Mouse (Mus musculus) MEL (cell line): ENCODE measurements around the gene Btbd16. TPM values are rescaled to one million over a fixed set of nuclear protein-coding genes. Genes with fewer than 3 reads are reported as not detected.

Experiments used
- DNase-seq: peaks from one replicate; pipeline ENCODE4 v3.0.0; 2011; ENCODE audit warnings: low read depth, low spot score
- H3K27ac ChIP-seq: 2 replicates; pipeline ENCODE4 v1.5.1; 2012; ENCODE audit warnings: low read depth, mild to moderate bottlenecking, control low read depth, low read length, moderate library complexity; ENCODE audit not compliant: control insufficient read depth
- H3K27me3 ChIP-seq, 2 experiments: fragments of 150-350 bp in 1 of 2; sonication (generic) in 1 of 2; 2 replicates each; pipeline ENCODE4 v1.6.1; 2012; ENCODE audit warnings: low read length in 2 of 2, mild to moderate bottlenecking in 2 of 2, improper control_type of control experiment in 1 of 2, moderate library complexity in 1 of 2; ENCODE audit not compliant: insufficient read depth in 2 of 2, control insufficient read depth in 1 of 2
- H3K36me3 ChIP-seq, 2 experiments: 2 replicates each; pipeline ENCODE4 v1.6.1; 2012 to 2014; ENCODE audit warnings: low read length in 2 of 2, improper control_type of control experiment in 1 of 2, inconsistent platforms in 1 of 2, mild to moderate bottlenecking in 1 of 2; ENCODE audit not compliant: insufficient read depth in 2 of 2, control insufficient read depth in 1 of 2
- H3K4me1 ChIP-seq, 2 experiments: fragments of 150-350 bp in 1 of 2; sonication (generic) in 1 of 2; 2 replicates each; pipeline ENCODE4 v1.6.1; 2012; ENCODE audit warnings: low read length in 2 of 2, improper control_type of control experiment in 1 of 2, mild to moderate bottlenecking in 1 of 2; ENCODE audit not compliant: insufficient read depth in 2 of 2, control insufficient read depth in 1 of 2
- H3K4me3 ChIP-seq, 2 experiments: fragments of 150-350 bp in 1 of 2; sonication (generic) in 1 of 2; 2 replicates each; pipeline ENCODE4 v1.5.1; 2012; ENCODE audit warnings: low read depth in 2 of 2, low read length in 2 of 2, mild to moderate bottlenecking in 2 of 2, moderate library complexity in 2 of 2, control low read depth in 1 of 2, improper control_type of control experiment in 1 of 2; ENCODE audit not compliant: control insufficient read depth in 1 of 2, insufficient read depth in 1 of 2
- H3K79me2 ChIP-seq: 2 replicates; pipeline ENCODE4 v1.6.1; 2012; ENCODE audit warnings: mild to moderate bottlenecking, low read length, moderate library complexity; ENCODE audit not compliant: control insufficient read depth, poor library complexity, insufficient read depth
- H3K9ac ChIP-seq: 2 replicates; pipeline ENCODE4 v1.6.1; 2012; ENCODE audit warnings: low read depth, mild to moderate bottlenecking, control low read depth, low read length, moderate library complexity; ENCODE audit not compliant: control insufficient read depth, poor library complexity, severe bottlenecking
- H3K9me3 ChIP-seq: fragments of 150-350 bp; sonication (generic); replicated peaks from 2 replicates; pipeline ENCODE4 v1.6.1; 2012; ENCODE audit warnings: mild to moderate bottlenecking, low read length, improper control_type of control experiment, moderate library complexity; ENCODE audit not compliant: insufficient read depth
- E2F4 ChIP-seq: IDR thresholded peaks from 2 replicates; pipeline ENCODE4 v1.6.1; 2011; ENCODE audit warnings: low read depth, low read length, improper control_type of control experiment, borderline replicate concordance
- EP300 ChIP-seq, 2 experiments: IDR thresholded peaks; 2 replicates each; pipeline ENCODE4 v1.6.1; 2011; ENCODE audit warnings: improper control_type of control experiment in 2 of 2, low read length in 2 of 2, low read depth in 1 of 2, mild to moderate bottlenecking in 1 of 2
- ETS1 ChIP-seq: IDR thresholded peaks from 2 replicates; pipeline ENCODE4 v1.6.1; 2012; ENCODE audit warnings: low read depth, mild to moderate bottlenecking, inconsistent platforms, low read length, improper control_type of control experiment, moderate library complexity
- GABPA ChIP-seq: IDR thresholded peaks from 2 replicates; pipeline ENCODE4 v1.6.1; 2012; ENCODE audit warnings: low read depth, mild to moderate bottlenecking, inconsistent platforms, low read length, improper control_type of control experiment, moderate library complexity
- HCFC1 ChIP-seq: IDR thresholded peaks from 2 replicates; pipeline ENCODE4 v1.6.1; 2012; ENCODE audit warnings: low read depth, mild to moderate bottlenecking, inconsistent platforms, low read length, improper control_type of control experiment, moderate library complexity
- KAT2A ChIP-seq: conservative IDR thresholded peaks from 2 replicates; pipeline ENCODE4 v1.6.1; 2012; ENCODE audit warnings: low read depth, low read length, improper control_type of control experiment, inconsistent platforms
- MYB ChIP-seq: IDR thresholded peaks from 2 replicates; pipeline ENCODE4 v1.6.1; 2011; ENCODE audit warnings: mild to moderate bottlenecking, low read depth, low read length, improper control_type of control experiment
- NELFE ChIP-seq: IDR thresholded peaks from 2 replicates; pipeline ENCODE4 v1.6.1; 2011; ENCODE audit warnings: low read depth, low read length, improper control_type of control experiment
- NRF1 ChIP-seq: IDR thresholded peaks from 2 replicates; pipeline ENCODE4 v1.6.1; 2014; ENCODE audit warnings: low read depth, mild to moderate bottlenecking, inconsistent platforms, low read length, improper control_type of control experiment, moderate library complexity; ENCODE audit not compliant: poor library complexity, insufficient read depth, severe bottlenecking
- POLR2A ChIP-seq, 2 experiments: IDR thresholded peaks; 2 replicates each; pipeline ENCODE4 v1.6.1; 2011 to 2012; ENCODE audit warnings: low read length in 2 of 2, mild to moderate bottlenecking in 2 of 2, control low read depth in 1 of 2, improper control_type of control experiment in 1 of 2, low read depth in 1 of 2, moderate library complexity in 1 of 2; ENCODE audit not compliant: control insufficient read depth in 1 of 2, insufficient read depth in 1 of 2, poor library complexity in 1 of 2
- POLR2AphosphoS2 ChIP-seq: IDR thresholded peaks from 2 replicates; pipeline ENCODE4 v1.6.1; 2011; ENCODE audit warnings: low read length, improper control_type of control experiment
- RCOR1 ChIP-seq: IDR thresholded peaks from 2 replicates; pipeline ENCODE4 v1.6.1; 2012; ENCODE audit warnings: low read depth, mild to moderate bottlenecking, inconsistent platforms, low read length, improper control_type of control experiment
- UBTF ChIP-seq: IDR thresholded peaks from 2 replicates; pipeline ENCODE4 v1.6.1; 2012; ENCODE audit warnings: low read depth, mild to moderate bottlenecking, inconsistent platforms, low read length, improper control_type of control experiment, moderate library complexity, borderline replicate concordance; ENCODE audit not compliant: insufficient read depth
- USF1 ChIP-seq: IDR thresholded peaks from 2 replicates; pipeline ENCODE4 v1.6.1; 2014; ENCODE audit warnings: low read depth, mild to moderate bottlenecking, inconsistent platforms, low read length, improper control_type of control experiment, moderate library complexity
- USF2 ChIP-seq, 2 experiments: IDR thresholded peaks; 2 replicates each; pipeline ENCODE4 v1.6.1; 2011 to 2012; ENCODE audit warnings: improper control_type of control experiment in 2 of 2, low read length in 2 of 2, borderline replicate concordance in 1 of 2, inconsistent platforms in 1 of 2, low read depth in 1 of 2, mild to moderate bottlenecking in 1 of 2; ENCODE audit not compliant: insufficient read depth in 1 of 2
- polyA plus RNA-seq, 2 experiments: library from polyadenylated mRNA; stranded (reverse) in 1 of 2; unstranded in 1 of 2; fragments of >175 nt in 1 of 2; fragments of >200 nt in 1 of 2; gene quantifications; 2 replicates each; pipeline versions ENCODE4 v1.2.1 to v1.2.4; 2012; ENCODE audit warnings: low replicate concordance in 2 of 2, low read depth in 1 of 2; ENCODE audit not compliant: insufficient read length in 2 of 2, insufficient read depth in 1 of 2, missing spikeins in 1 of 2
- total RNA-seq: library from RNA; depleted of rRNA; stranded (reverse); fragments of 300-350 nt; gene quantifications from 2 replicates; pipeline ENCODE4 v1.2.3, GENCODE M21; 2012

Btbd16 gene
- total and polyA plus RNA-seq, 3 experiments, result 0.71 to 0.89 TPM; not detected in 1

DNA sequence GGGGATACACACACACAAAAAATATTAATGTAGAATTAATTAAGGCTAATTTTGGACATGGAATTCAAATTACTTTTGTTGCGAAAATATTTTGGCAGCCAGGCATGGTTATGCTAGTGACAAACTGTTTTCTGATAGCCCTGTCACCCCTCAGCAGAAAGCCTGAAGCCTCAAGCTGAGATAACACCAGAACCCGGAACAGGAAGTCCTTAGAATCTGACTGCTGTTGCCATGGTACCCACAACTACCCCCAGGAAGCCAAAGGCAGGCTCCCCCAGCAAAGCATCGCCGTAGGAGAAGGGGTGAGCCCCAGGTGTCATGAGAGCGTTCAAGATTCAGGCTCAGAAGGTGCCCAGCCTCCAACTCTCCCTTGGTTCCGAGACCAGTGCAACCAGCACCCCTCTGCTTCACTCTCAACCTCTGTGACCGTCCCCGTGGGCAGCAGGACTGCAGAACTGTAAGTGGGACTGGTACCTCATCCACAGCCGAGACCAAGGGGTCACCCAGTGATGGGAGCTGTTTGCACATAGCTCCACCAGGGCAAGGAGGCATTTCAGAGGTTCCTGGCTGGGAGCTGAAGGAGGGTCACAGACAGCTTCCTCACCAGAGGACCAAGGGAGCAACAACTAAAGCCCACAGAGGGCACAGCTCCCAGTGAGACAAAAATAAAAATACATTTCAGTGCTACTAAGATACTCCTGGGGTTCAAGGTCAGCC lies at the start of gene Btbd16 (continued):
- TF ChIP-seq RCOR1, result 0 out of 2 replicates have a peak, but pooled peaks have one; percentile 13
- TF ChIP-seq POLR2AphosphoS2, result no peak
- TF ChIP-seq NELFE, result no peak

GRCm38 (mm10) chr7:130726185-130726584 lies 47.7 kb upstream of the Btbd16 start:
- DNase-seq, result no peak
- H3K4me3 ChIP-seq, result no peak overlapping the region
- H3K79me2 ChIP-seq, result no peaks in the 10 kb centered on the region
- H3K9me3 ChIP-seq, result no peaks in the 10 kb centered on the region
- no peak overlapping the region for H3K27ac ChIP-seq
- H3K27me3 ChIP-seq, result no peaks in the 10 kb centered on the region
- no peaks in the 10 kb centered on the region for H3K4me1 ChIP-seq
- H3K9ac ChIP-seq, result no peak overlapping the region
- TF ChIP-seq UBTF, result no peak
- TF ChIP-seq KAT2A, result no peak
- no peak for TF ChIP-seq ETS1
- no peak for TF ChIP-seq MYB
- TF ChIP-seq EP300 (IDR thresholded peaks at IDR 0.05; ENCODE audit: low read depth in 1 of 2, low read length in 2 of 2), result no peak
- H3K36me3 ChIP-seq, result no peaks in the 10 kb centered on the region; a peak in 1 of 4 replicates

DNA sequence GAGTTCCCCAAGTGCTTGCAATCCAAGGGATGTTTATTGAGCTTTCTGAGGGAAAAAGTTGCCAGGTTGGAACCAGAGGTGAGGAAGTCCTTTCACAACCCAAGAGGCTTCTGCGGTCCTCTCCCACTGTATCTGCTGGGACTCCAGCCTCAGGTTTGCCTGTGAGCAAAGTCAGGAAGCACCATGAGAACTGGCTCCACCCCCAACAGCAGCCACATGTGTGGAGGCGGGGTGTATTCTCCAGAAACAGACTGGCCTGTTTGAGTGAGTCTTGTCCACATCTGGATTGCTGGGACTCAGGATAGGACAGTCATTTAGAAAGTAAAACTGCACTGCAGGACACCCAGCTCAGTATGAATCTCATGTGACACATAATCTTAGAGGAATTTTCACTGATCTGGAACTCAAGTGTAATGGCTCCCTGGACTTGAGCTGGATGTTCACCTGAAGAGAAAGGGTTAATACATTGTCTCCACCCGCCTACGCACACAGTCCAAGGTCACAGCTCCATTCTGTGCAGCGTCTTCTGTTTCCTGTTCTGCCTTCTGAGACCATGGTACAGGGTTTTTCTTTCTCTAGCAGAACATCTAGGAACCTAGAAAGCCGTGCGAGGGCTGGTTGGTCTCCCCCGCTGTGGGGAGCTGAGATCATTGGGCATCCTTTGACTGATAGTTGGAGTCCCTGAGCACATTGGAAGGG lies 47.0 kb upstream of the Btbd16 start:
- no peaks in the 10 kb centered on the region for H3K79me2 ChIP-seq
- H3K27ac ChIP-seq, result no peak overlapping the region
- no peaks in the 10 kb centered on the region for H3K4me1 ChIP-seq
- no peaks in the 10 kb centered on the region for H3K27me3 ChIP-seq
- H3K36me3 ChIP-seq, result no peaks in the 10 kb centered on the region; a peak in 1 of 4 replicates
- no peak overlapping the region for H3K9ac ChIP-seq
- no peak overlapping the region for H3K4me3 ChIP-seq
- H3K9me3 ChIP-seq, result no peaks in the 10 kb centered on the region
- TF ChIP-seq EP300 (IDR thresholded peaks at IDR 0.05; ENCODE audit: low read depth in 1 of 2, low read length in 2 of 2) (no peak), USF2 (IDR thresholded peaks at IDR 0.05; ENCODE audit: borderline replicate concordance in 1 of 2, insufficient read depth in 1 of 2, low read depth in 1 of 2, low read length in 2 of 2) (no peak), E2F4 (no peak), POLR2A (IDR thresholded peaks at IDR 0.05; ENCODE audit: control insufficient read depth in 1 of 2, insufficient read depth in 1 of 2, low read depth in 1 of 2, low read length in 2 of 2, poor library complexity in 1 of 2) (no peak), HCFC1 (no peak), NRF1 (no peak), USF1 (no peak), GABPA (no peak), POLR2AphosphoS2 (no peak), NELFE (no peak)
- DNase-seq, result no peak
